Mouse (Mus musculus): ENCODE data around the gene Nckipsd. TPM values are rescaled to one million over a fixed set of nuclear protein-coding genes. Genes with fewer than 3 reads are reported as not detected.

The Nckipsd gene
- polyA plus RNA-seq, 1 experiment from 2014 or later = 5.9 TPM

GRCm38 (mm10) chr9:108799564-108799963, 8.6 kb upstream of the Nckipsd start:
- Histone ChIP-seq H3K36me3 (peaks cover 75% of the 10 kb centered on the region), H3K9ac (no peak overlapping the region), H3K9me3 (replicated peaks) (no peaks in the 10 kb centered on the region), H3K4me3 (replicated peaks) (no peak overlapping the region), H3K27ac (0 out of 2 replicates have a peak overlapping the region, but pooled peaks have one; percentile 3), H3K4me1 (replicated peaks) (peaks cover 51% of the 10 kb centered on the region), H3K4me2 (no peak overlapping the region), H3K27me3 (no peaks in the 10 kb centered on the region)
- 88% methylated on average over 3 of the region's 3 CpGs for WGBS (ENCODE audit: insufficient replicate concordance)
- DNase-seq = no peak
- no peak for ATAC-seq (ENCODE audit: low read depth)

- Histone ChIP-seq H3K36me3 (peaks cover 56% of the 10 kb centered on the region), H3K27ac (peak overlapping the region; percentile 96), H3K4me2 (peak overlapping the region; percentile 31), H3K9ac (peak overlapping the region; percentile 40; the same call in 1 of the 2 replicates), H3K9me3 (replicated peaks) (no peaks in the 10 kb centered on the region), H3K27me3 (no peaks in the 10 kb centered on the region), H3K4me1 (replicated peaks) (peaks cover 72% of the 10 kb centered on the region), H3K4me3 (replicated peaks) (no peak overlapping the region)
- DNase-seq = peak; percentile 56
- 61% methylated on average over 8 of the region's 8 CpGs for WGBS (ENCODE audit: insufficient replicate concordance)
- peak; percentile 70 for ATAC-seq (ENCODE audit: low read depth)
Measured at GRCm38 (mm10) chr9:108805768-108806167, 2.4 kb upstream of the Nckipsd start.

GRCm38 (mm10) chr9:108806379-108806778, 1.8 kb upstream of the Nckipsd start:
- H3K4me2 ChIP-seq = peak overlapping the region; percentile 99; the same call in 1 of the 2 replicates
- H3K36me3 ChIP-seq = peaks cover 57% of the 10 kb centered on the region
- no peak overlapping the region for H3K4me3 ChIP-seq (replicated peaks)
- peak overlapping the region; percentile 40 for H3K9ac ChIP-seq
- DNase-seq = no peak
- no peaks in the 10 kb centered on the region for H3K9me3 ChIP-seq (replicated peaks)
- ATAC-seq (ENCODE audit: low read depth) = no peak
- H3K4me1 ChIP-seq (replicated peaks) = peaks cover 72% of the 10 kb centered on the region
- H3K27ac ChIP-seq = peak overlapping the region; percentile 96
- no peaks in the 10 kb centered on the region for H3K27me3 ChIP-seq

GRCm38 (mm10) chr9:108806831-108807230, 1.3 kb upstream of the Nckipsd start:
- H3K27ac ChIP-seq = peak overlapping the region; percentile 96
- 61% methylated on average over 1 of the region's 1 CpGs for WGBS (ENCODE audit: insufficient replicate concordance)

GRCm38 (mm10) chr9:108807674-108808073, 494 bp upstream of the Nckipsd start:
- peak; percentile 79 for ATAC-seq (ENCODE audit: low read depth)
- WGBS (ENCODE audit: insufficient replicate concordance) = 37% methylated on average over 5 of the region's 5 CpGs
- peaks cover 58% of the 10 kb centered on the region for H3K36me3 ChIP-seq
- H3K27me3 ChIP-seq = no peaks in the 10 kb centered on the region
- H3K27ac ChIP-seq = peak overlapping the region; percentile 96
- peak overlapping the region; percentile 77 for H3K4me3 ChIP-seq (replicated peaks)
- peaks cover 59% of the 10 kb centered on the region for H3K4me1 ChIP-seq (replicated peaks)
- peak; percentile 64 for DNase-seq
- H3K9ac ChIP-seq = peak overlapping the region; percentile 75
- no peaks in the 10 kb centered on the region for H3K9me3 ChIP-seq (replicated peaks)
- peak overlapping the region; percentile 99 for H3K4me2 ChIP-seq

More at GRCm38 (mm10) chr9:108806831-108807230, 1.3 kb upstream of the Nckipsd start:
- H3K9me3 ChIP-seq (replicated peaks) = no peaks in the 10 kb centered on the region
- DNase-seq (no peak), ATAC-seq (ENCODE audit: low read depth) (no peak)
- peaks cover 67% of the 10 kb centered on the region for H3K4me1 ChIP-seq (replicated peaks)
- H3K27me3 ChIP-seq = no peaks in the 10 kb centered on the region
- peak overlapping the region; percentile 75 for H3K9ac ChIP-seq
- peaks cover 57% of the 10 kb centered on the region for H3K36me3 ChIP-seq
- peak overlapping the region; percentile 99 for H3K4me2 ChIP-seq
- H3K4me3 ChIP-seq (replicated peaks) = no peak overlapping the region

GRCm38 (mm10) chr9:108809188-108809587, 1.0 kb downstream of the Nckipsd start:
- peak overlapping the region; percentile 77 for H3K4me3 ChIP-seq (replicated peaks)
- no peaks in the 10 kb centered on the region for H3K27me3 ChIP-seq
- DNase-seq (no peak), ATAC-seq (ENCODE audit: low read depth) (no peak)
- peak overlapping the region; percentile 91 for H3K9ac ChIP-seq
- peaks cover 53% of the 10 kb centered on the region for H3K4me1 ChIP-seq (replicated peaks)
- H3K9me3 ChIP-seq (replicated peaks) = no peaks in the 10 kb centered on the region
- H3K36me3 ChIP-seq = peaks cover 53% of the 10 kb centered on the region
- WGBS (ENCODE audit: insufficient replicate concordance) = 38% methylated on average over 5 of the region's 5 CpGs
- peak overlapping the region; percentile 99 for H3K4me2 ChIP-seq
- H3K27ac ChIP-seq = no peak overlapping the region; the same call in 1 of the 2 replicates

GRCm38 (mm10) chr9:108809723-108810122, 1.6 kb downstream of the Nckipsd start:
- no peak overlapping the region for H3K9ac ChIP-seq
- no peak for DNase-seq
- H3K4me1 ChIP-seq (replicated peaks) = peaks cover 48% of the 10 kb centered on the region
- 31% methylated on average over 6 of the region's 6 CpGs for whole genome bisulfite sequencing (ENCODE audit: insufficient replicate concordance)
- peak overlapping the region; percentile 99 for H3K4me2 ChIP-seq
- no peaks in the 10 kb centered on the region for H3K27me3 ChIP-seq
- no peaks in the 10 kb centered on the region for H3K9me3 ChIP-seq (replicated peaks)
- H3K36me3 ChIP-seq = peaks cover 53% of the 10 kb centered on the region
- H3K4me3 ChIP-seq (replicated peaks) = no peak overlapping the region
- no peak overlapping the region for H3K27ac ChIP-seq
- no peak for ATAC-seq (ENCODE audit: low read depth)

GRCm38 (mm10) chr9:108810516-108810915, 2.3 kb downstream of the Nckipsd start:
- H3K36me3 ChIP-seq = peaks cover 53% of the 10 kb centered on the region
- H3K4me3 ChIP-seq (replicated peaks) = no peak overlapping the region
- H3K27me3 ChIP-seq = no peaks in the 10 kb centered on the region
- ATAC-seq (ENCODE audit: low read depth) (no peak), DNase-seq (no peak)
- no peak overlapping the region for H3K4me2 ChIP-seq
- H3K27ac ChIP-seq = no peak overlapping the region
- no peak overlapping the region for H3K9ac ChIP-seq
- H3K4me1 ChIP-seq (replicated peaks) = peaks cover 40% of the 10 kb centered on the region
- 77% methylated on average over 5 of the region's 5 CpGs for WGBS (ENCODE audit: insufficient replicate concordance)
- no peaks in the 10 kb centered on the region for H3K9me3 ChIP-seq (replicated peaks)

GRCm38 (mm10) chr9:108815557-108815956, 7.4 kb downstream of the Nckipsd start:
- Histone ChIP-seq H3K9me3 (replicated peaks) (no peaks in the 10 kb centered on the region), H3K4me2 (no peak overlapping the region), H3K9ac (no peak overlapping the region), H3K27me3 (peaks cover 4% of the 10 kb centered on the region; the same call in 1 of the 2 replicates), H3K4me3 (replicated peaks) (no peak overlapping the region), H3K4me1 (replicated peaks) (no peaks in the 10 kb centered on the region), H3K36me3 (peaks cover 48% of the 10 kb centered on the region), H3K27ac (no peak overlapping the region)
- WGBS (ENCODE audit: insufficient replicate concordance) = 72% methylated on average over 7 of the region's 7 CpGs
- ATAC-seq (ENCODE audit: low read depth) (no peak), DNase-seq (no peak)

GRCm38 (mm10) chr9:108819495-108819894, 11.3 kb downstream of the Nckipsd start:
- 40% methylated on average over 3 of the region's 3 CpGs for WGBS (ENCODE audit: insufficient replicate concordance)
- H3K27me3 ChIP-seq = peaks cover 37% of the 10 kb centered on the region
- DNase-seq (peak; percentile 31), ATAC-seq (ENCODE audit: low read depth) (no peak)
- no peak overlapping the region for H3K27ac ChIP-seq
- H3K36me3 ChIP-seq = peaks cover 22% of the 10 kb centered on the region
- no peak overlapping the region for H3K4me3 ChIP-seq (replicated peaks)
- H3K9me3 ChIP-seq (replicated peaks) = no peaks in the 10 kb centered on the region
- H3K9ac ChIP-seq = no peak overlapping the region
- H3K4me2 ChIP-seq = no peak overlapping the region
- no peaks in the 10 kb centered on the region for H3K4me1 ChIP-seq (replicated peaks)

GRCm38 (mm10) chr9:108820077-108820476, 11.9 kb downstream of the Nckipsd start:
- H3K4me1 ChIP-seq (replicated peaks) = no peaks in the 10 kb centered on the region
- H3K4me2 ChIP-seq = no peak overlapping the region
- ATAC-seq (ENCODE audit: low read depth) = no peak
- H3K9me3 ChIP-seq (replicated peaks) = no peaks in the 10 kb centered on the region
- peaks cover 16% of the 10 kb centered on the region for H3K36me3 ChIP-seq
- H3K4me3 ChIP-seq (replicated peaks) = no peak overlapping the region
- H3K9ac ChIP-seq = no peak overlapping the region
- H3K27ac ChIP-seq = no peak overlapping the region
- H3K27me3 ChIP-seq = peaks cover 43% of the 10 kb centered on the region
- DNase-seq = no peak
- 46% methylated on average over 5 of the region's 5 CpGs for WGBS (ENCODE audit: insufficient replicate concordance)

GRCm38 (mm10) chr9:108824144-108824685, 16.0 kb downstream of the Nckipsd start:
- Histone ChIP-seq H3K36me3 (no peaks in the 10 kb centered on the region), H3K27ac (no peak overlapping the region), H3K27me3 (peaks cover 84% of the 10 kb centered on the region), H3K4me1 (replicated peaks) (peaks cover 22% of the 10 kb centered on the region), H3K4me3 (replicated peaks) (no peak overlapping the region), H3K9ac (no peak overlapping the region), H3K4me2 (no peak overlapping the region), H3K9me3 (replicated peaks) (no peaks in the 10 kb centered on the region)
- ATAC-seq (ENCODE audit: low read depth) (no peak), DNase-seq (no peak)
- WGBS (ENCODE audit: insufficient replicate concordance) = 6% methylated on average over 25 of the region's 25 CpGs

Data from liver, embryonic 13.5 days (tissue).